Mouse (Mus musculus): ENCODE measurements around the gene Clca1. TPM values are rescaled to one million over a fixed set of nuclear protein-coding genes. Genes with fewer than 3 reads are reported as not detected.
"Not testable (repeated sequence)": the region's sequence is repeated elsewhere in the genome, so short reads cannot be mapped to it uniquely, and the experiment has no call there.

Clca1 gene
- not detected in 2 replicates for polyA plus RNA-seq (2014; fragmentation: Nextera tagmentation; extraction: Ambion mirVana)

DNA sequence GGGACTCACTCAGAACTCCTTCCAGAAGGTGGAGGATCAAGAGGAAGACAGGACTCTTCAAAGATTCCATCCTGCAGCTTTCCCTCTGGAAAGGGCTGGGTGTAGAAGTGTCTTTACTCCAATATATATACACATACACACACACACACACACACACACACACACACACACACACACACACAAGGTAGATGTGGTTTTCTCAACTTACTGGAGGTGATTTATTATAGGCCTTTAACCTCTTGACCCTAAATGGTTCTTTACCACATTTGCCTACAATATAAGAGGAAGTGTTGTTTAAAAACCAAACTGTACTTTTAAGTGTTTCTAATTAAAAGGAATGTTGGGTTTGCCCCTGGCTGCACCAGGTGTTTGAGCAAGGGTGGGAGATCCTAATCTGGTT, at the start of gene Clca1:
TSS of gene Clca1 (minus strand) at position 101 of the 400 bp plus-strand sequence.
- Histone ChIP-seq H3K4me3 (ENCODE audit: low read depth, low read length) (no peak within 1 kb of the TSS), H3K36me3 (replicated peaks; ENCODE audit: control insufficient read depth, insufficient read depth, low read depth, low read length) (no peaks in the 10 kb centered on the region), H3K27ac (replicated peaks; ENCODE audit: low read depth, low read length) (no peak within 1 kb of the TSS), H3K9me3 (replicated peaks; ENCODE audit: control insufficient read depth, low read length) (no peaks in the 10 kb centered on the region), H3K9ac (replicated peaks; ENCODE audit: low read length) (no peak within 1 kb of the TSS), H3K27me3 (ENCODE audit: control insufficient read depth, insufficient read depth, low read length) (no peaks in the 10 kb centered on the region), H3K4me1 (ENCODE audit: control insufficient read depth, insufficient read depth, low read length) (no peaks in the 10 kb centered on the region), H3K4me2 (ENCODE audit: low read depth, low read length) (no peak within 1 kb of the TSS)
- DNase-seq (ENCODE audit: low spot score): no peak
- ATAC-seq (replicated peaks; ENCODE audit: insufficient number of reproducible peaks, low FRiP score, low TSS enrichment, low read depth): no peak

DNA sequence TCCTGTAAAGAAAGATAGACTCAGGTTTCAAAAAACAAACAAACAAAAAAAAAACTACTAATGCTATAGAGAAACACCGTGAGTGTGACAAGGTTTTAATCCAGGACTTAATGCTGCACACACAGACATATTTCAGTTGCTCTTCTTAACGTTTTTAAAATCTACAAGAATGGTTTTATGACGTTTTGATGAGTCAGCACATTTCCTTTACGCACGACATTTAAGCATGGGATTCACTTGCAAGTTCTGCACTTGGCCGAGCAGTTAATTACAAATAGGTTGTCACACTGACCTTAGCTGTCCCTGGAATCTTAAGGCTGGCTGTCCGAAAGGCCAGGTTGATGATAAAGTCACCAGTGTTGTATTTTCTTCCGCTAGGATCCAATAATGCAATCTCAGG, 48.3 kb upstream of the Clca1 start:
- no peak overlapping the region for H3K4me2 ChIP-seq (ENCODE audit: low read depth, low read length)
- no peak for DNase-seq (ENCODE audit: low spot score)
- 79% methylated on average over 8 of the region's 8 CpGs for WGBS
- H3K4me1 ChIP-seq (ENCODE audit: control insufficient read depth, insufficient read depth, low read length): no peaks in the 10 kb centered on the region
- H3K9me3 ChIP-seq (replicated peaks; ENCODE audit: control insufficient read depth, low read length): no peaks in the 10 kb centered on the region
- no peaks in the 10 kb centered on the region for H3K36me3 ChIP-seq (replicated peaks; ENCODE audit: control insufficient read depth, insufficient read depth, low read depth, low read length)
- no peak overlapping the region for H3K27ac ChIP-seq (replicated peaks; ENCODE audit: low read depth, low read length)
- ATAC-seq (replicated peaks; ENCODE audit: insufficient number of reproducible peaks, low FRiP score, low TSS enrichment, low read depth): no peak
- H3K9ac ChIP-seq (replicated peaks; ENCODE audit: low read length): no peak overlapping the region
- no peak overlapping the region for H3K4me3 ChIP-seq (ENCODE audit: low read depth, low read length)
- no peaks in the 10 kb centered on the region for H3K27me3 ChIP-seq (ENCODE audit: control insufficient read depth, insufficient read depth, low read length)

DNA sequence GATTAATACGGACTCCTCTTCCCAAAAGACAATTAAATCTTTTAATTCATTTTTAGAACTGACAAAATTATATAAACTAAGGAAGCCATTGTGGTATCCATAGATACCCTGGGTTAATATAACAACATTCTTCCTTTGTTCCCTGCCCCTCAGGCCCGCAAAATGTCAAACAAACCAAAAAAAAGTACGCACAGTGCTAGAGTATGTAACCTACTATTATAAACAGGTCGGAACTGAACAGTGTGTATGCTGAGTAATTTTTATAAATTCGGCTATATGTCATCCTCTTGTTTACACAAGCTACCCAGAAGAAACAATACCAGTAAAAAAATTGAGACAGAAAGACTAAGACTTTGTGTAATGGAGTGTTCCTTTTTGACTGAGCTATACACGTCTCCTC, 45.8 kb upstream of the Clca1 start:
- Histone ChIP-seq H3K27ac (replicated peaks; ENCODE audit: low read depth, low read length) (no peak overlapping the region), H3K4me1 (ENCODE audit: control insufficient read depth, insufficient read depth, low read length) (no peaks in the 10 kb centered on the region), H3K27me3 (ENCODE audit: control insufficient read depth, insufficient read depth, low read length) (no peaks in the 10 kb centered on the region), H3K36me3 (replicated peaks; ENCODE audit: control insufficient read depth, insufficient read depth, low read depth, low read length) (no peaks in the 10 kb centered on the region), H3K9me3 (replicated peaks; ENCODE audit: control insufficient read depth, low read length) (no peaks in the 10 kb centered on the region), H3K4me3 (ENCODE audit: low read depth, low read length) (no peak overlapping the region), H3K4me2 (ENCODE audit: low read depth, low read length) (no peak overlapping the region), H3K9ac (replicated peaks; ENCODE audit: low read length) (no peak overlapping the region)
- ATAC-seq (replicated peaks; ENCODE audit: insufficient number of reproducible peaks, low FRiP score, low TSS enrichment, low read depth) (no peak), DNase-seq (ENCODE audit: low spot score) (no peak)
- 79% methylated on average over 6 of the region's 6 CpGs for WGBS

DNA sequence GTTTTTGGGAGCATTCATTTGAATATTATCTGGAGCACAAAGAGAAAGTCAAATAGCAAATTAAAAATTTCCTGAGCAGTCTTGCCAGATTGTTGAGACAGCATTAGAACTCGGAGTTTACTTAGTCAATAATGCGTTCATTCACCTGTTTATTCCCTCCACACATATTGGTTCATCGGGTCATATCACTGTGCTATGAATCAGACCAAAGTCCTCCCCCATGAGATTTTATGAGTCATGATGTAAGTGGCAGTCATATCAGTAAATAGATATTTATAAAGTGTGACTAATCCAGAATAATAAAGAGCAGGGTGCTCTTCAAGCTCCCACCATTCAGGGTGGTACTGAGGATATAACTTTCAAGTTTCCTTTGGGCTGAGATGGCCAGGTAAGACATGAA, 39.8 kb upstream of the Clca1 start:
- no peaks in the 10 kb centered on the region for H3K9me3 ChIP-seq (replicated peaks; ENCODE audit: control insufficient read depth, low read length)
- DNase-seq (ENCODE audit: low spot score) (no peak), ATAC-seq (replicated peaks; ENCODE audit: insufficient number of reproducible peaks, low FRiP score, low TSS enrichment, low read depth) (no peak)
- WGBS: 88% methylated on average over 3 of the region's 3 CpGs
- no peak overlapping the region for H3K4me3 ChIP-seq (ENCODE audit: low read depth, low read length)
- H3K27ac ChIP-seq (replicated peaks; ENCODE audit: low read depth, low read length): no peak overlapping the region
- H3K36me3 ChIP-seq (replicated peaks; ENCODE audit: control insufficient read depth, insufficient read depth, low read depth, low read length): no peaks in the 10 kb centered on the region
- no peak overlapping the region for H3K4me2 ChIP-seq (ENCODE audit: low read depth, low read length)
- H3K9ac ChIP-seq (replicated peaks; ENCODE audit: low read length): no peak overlapping the region
- no peaks in the 10 kb centered on the region for H3K27me3 ChIP-seq (ENCODE audit: control insufficient read depth, insufficient read depth, low read length)
- no peaks in the 10 kb centered on the region for H3K4me1 ChIP-seq (ENCODE audit: control insufficient read depth, insufficient read depth, low read length)

DNA sequence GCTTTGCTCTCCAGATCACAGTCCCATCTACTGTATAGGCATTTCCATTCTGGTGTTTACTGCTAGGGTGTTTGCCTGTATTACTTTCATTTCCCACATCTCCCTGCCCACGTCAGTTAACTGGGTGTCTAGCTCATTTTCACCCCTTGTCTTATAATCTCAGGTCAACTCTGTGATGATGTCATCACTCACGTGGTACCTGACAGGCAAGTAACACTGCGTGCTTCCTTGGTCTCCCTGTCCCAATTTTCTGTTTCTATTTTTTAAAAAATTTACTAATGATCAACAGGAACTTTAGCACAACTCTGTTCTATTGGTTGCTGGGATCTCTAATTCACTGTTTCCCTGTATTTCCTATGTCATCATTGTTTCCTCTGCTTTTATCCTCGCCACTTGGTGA, 36.4 kb upstream of the Clca1 start:
- no peak for ATAC-seq (replicated peaks; ENCODE audit: insufficient number of reproducible peaks, low FRiP score, low TSS enrichment, low read depth)
- 87% methylated on average over 4 of the region's 4 CpGs for WGBS

DNA sequence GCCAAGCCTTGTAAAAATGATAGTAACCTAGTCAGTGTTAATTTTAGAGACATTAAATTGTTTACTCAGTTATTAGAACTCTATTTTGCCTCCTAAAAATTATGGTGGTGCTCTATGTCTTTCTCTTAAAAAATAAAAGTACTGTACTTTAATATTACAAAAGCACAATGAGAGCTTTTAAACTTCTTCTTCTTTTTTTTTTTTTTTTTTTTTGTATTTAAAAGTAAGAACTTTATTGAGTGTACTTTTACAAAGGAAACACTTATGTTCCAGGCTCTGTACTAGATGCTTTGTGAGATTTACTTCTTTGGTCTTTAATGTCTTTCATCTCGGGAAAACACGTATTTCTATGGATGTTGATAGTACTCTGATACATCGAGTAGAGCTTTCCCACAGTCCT, 22.6 kb upstream of the Clca1 start:
- not testable (repeated sequence) for H3K9ac ChIP-seq (replicated peaks; ENCODE audit: low read length); H3K9me3 ChIP-seq (replicated peaks; ENCODE audit: control insufficient read depth, low read length); H3K27ac ChIP-seq (replicated peaks; ENCODE audit: low read depth, low read length); DNase-seq (ENCODE audit: low spot score); H3K27me3 ChIP-seq (ENCODE audit: control insufficient read depth, insufficient read depth, low read length); H3K4me3 ChIP-seq (ENCODE audit: low read depth, low read length); H3K4me1 ChIP-seq (ENCODE audit: control insufficient read depth, insufficient read depth, low read length); ATAC-seq (replicated peaks; ENCODE audit: insufficient number of reproducible peaks, low FRiP score, low TSS enrichment, low read depth); H3K4me2 ChIP-seq (ENCODE audit: low read depth, low read length); H3K36me3 ChIP-seq (replicated peaks; ENCODE audit: control insufficient read depth, insufficient read depth, low read depth, low read length)
- WGBS: 91% methylated on average over 3 of the region's 3 CpGs

More for the DNA sequence above, 36.4 kb upstream of the Clca1 start:
- H3K27me3 ChIP-seq (ENCODE audit: control insufficient read depth, insufficient read depth, low read length): no peaks in the 10 kb centered on the region
- no peaks in the 10 kb centered on the region for H3K9me3 ChIP-seq (replicated peaks; ENCODE audit: control insufficient read depth, low read length)
- no peaks in the 10 kb centered on the region for H3K4me1 ChIP-seq (ENCODE audit: control insufficient read depth, insufficient read depth, low read length)
- H3K4me2 ChIP-seq (ENCODE audit: low read depth, low read length): no peak overlapping the region
- DNase-seq (ENCODE audit: low spot score): no peak
- H3K36me3 ChIP-seq (replicated peaks; ENCODE audit: control insufficient read depth, insufficient read depth, low read depth, low read length): no peaks in the 10 kb centered on the region
- H3K27ac ChIP-seq (replicated peaks; ENCODE audit: low read depth, low read length): no peak overlapping the region
- H3K9ac ChIP-seq (replicated peaks; ENCODE audit: low read length): no peak overlapping the region
- H3K4me3 ChIP-seq (ENCODE audit: low read depth, low read length): no peak overlapping the region

DNA sequence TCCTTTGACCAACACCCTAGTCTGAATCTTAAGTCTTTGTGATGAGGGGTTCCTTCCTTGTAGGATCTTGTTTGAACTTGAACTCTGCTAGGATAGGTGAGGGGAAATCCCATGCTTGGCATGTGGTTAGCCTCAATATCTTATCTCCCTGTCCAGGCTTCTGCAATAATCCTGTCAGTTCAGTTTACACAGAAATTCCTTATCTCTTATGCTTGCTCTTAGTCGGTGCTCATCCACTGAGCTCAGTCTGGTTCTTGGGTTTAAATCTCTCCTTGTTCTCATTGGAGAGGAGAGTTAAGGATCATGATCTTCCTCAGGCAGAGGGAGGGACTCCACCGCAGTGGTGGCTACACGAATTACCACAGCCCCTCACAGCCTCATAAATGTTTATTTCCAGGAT, 17.2 kb upstream of the Clca1 start:
- no peaks in the 10 kb centered on the region for H3K27me3 ChIP-seq (ENCODE audit: control insufficient read depth, insufficient read depth, low read length)
- no peak for ATAC-seq (replicated peaks; ENCODE audit: insufficient number of reproducible peaks, low FRiP score, low TSS enrichment, low read depth)
- no peak overlapping the region for H3K9ac ChIP-seq (replicated peaks; ENCODE audit: low read length)
- H3K27ac ChIP-seq (replicated peaks; ENCODE audit: low read depth, low read length): no peak overlapping the region
- H3K4me1 ChIP-seq (ENCODE audit: control insufficient read depth, insufficient read depth, low read length): no peaks in the 10 kb centered on the region
- H3K36me3 ChIP-seq (replicated peaks; ENCODE audit: control insufficient read depth, insufficient read depth, low read depth, low read length): no peaks in the 10 kb centered on the region
- no peaks in the 10 kb centered on the region for H3K9me3 ChIP-seq (replicated peaks; ENCODE audit: control insufficient read depth, low read length)
- H3K4me2 ChIP-seq (ENCODE audit: low read depth, low read length): no peak overlapping the region
- DNase-seq (ENCODE audit: low spot score): no peak
- no peak overlapping the region for H3K4me3 ChIP-seq (ENCODE audit: low read depth, low read length)
- WGBS: 82% methylated on average over 3 of the region's 3 CpGs

DNA sequence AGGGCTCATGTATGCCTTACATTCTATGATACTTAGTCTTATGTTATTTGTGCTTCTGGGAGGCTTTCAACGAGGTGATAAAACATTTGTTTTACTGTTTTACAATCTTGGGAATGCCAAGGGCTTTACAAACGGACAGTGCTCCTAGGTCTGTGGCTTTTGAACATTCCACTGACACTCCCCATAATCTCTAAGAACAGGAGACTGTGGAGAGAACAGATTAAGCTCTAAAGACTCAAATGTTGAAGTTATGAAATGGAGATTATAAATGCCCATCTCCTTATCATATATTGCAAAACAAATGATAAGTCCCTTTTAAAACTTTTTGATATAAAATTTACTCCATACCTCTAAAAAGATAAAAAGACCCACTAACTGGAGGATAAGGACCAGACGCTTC, 6.2 kb upstream of the Clca1 start:
- no peak overlapping the region for H3K4me2 ChIP-seq (ENCODE audit: low read depth, low read length)
- no peaks in the 10 kb centered on the region for H3K4me1 ChIP-seq (ENCODE audit: control insufficient read depth, insufficient read depth, low read length)
- no peaks in the 10 kb centered on the region for H3K36me3 ChIP-seq (replicated peaks; ENCODE audit: control insufficient read depth, insufficient read depth, low read depth, low read length)
- H3K27ac ChIP-seq (replicated peaks; ENCODE audit: low read depth, low read length): no peak overlapping the region
- no peaks in the 10 kb centered on the region for H3K27me3 ChIP-seq (ENCODE audit: control insufficient read depth, insufficient read depth, low read length)
- no peak overlapping the region for H3K9ac ChIP-seq (replicated peaks; ENCODE audit: low read length)
- no peak for ATAC-seq (replicated peaks; ENCODE audit: insufficient number of reproducible peaks, low FRiP score, low TSS enrichment, low read depth)
- H3K9me3 ChIP-seq (replicated peaks; ENCODE audit: control insufficient read depth, low read length): no peaks in the 10 kb centered on the region
- no peak for DNase-seq (ENCODE audit: low spot score)
- 68% methylated on average over 3 of the region's 3 CpGs for WGBS
- no peak overlapping the region for H3K4me3 ChIP-seq (ENCODE audit: low read depth, low read length)

Data from embryonic facial prominence, embryonic 11.5 days (tissue).